Mouse (Mus musculus): ENCODE data around the gene Carmil3.

DNA sequence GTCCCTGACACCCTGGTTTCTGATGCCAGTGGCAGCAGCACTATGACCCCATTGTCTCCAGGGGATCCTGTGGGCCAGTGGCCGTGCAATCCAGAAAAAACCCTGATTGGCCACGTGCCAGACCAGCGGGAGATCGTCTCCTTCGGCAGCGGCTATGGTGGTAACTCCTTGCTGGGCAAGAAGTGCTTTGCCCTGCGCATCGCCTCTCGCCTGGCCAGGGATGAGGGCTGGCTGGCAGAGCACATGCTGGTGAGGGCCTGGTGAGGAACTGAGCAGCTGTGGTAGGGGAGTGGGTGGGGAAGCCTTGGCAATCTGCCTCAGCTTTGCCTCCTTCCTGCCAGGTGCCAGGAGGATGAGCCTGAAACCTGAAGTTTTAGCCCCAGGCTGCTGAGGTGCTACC is 53.9 kb downstream of the Carmil3 start:
- TF ChIP-seq GATA1 (IDR thresholded peaks at IDR 0.05; ENCODE audit: borderline replicate concordance, low read length) (no peak), FLI1 (IDR thresholded peaks at IDR 0.05; ENCODE audit: low read length) (no peak)
